Mouse (Mus musculus) adrenal gland, postnatal 25 days (tissue): ENCODE data around the gene Tent4b. TPM values are rescaled to one million over a fixed set of nuclear protein-coding genes. Genes with fewer than 3 reads are reported as not detected.

Source experiments
- DNase-seq: peaks from one replicate; pipeline ENCODE4 v3.0.0; 2021; ENCODE audit warnings: mixed read lengths
- total RNA-seq: library from RNA; stranded (reverse); gene quantifications from 2 replicates; pipeline ENCODE4 v1.2.3, GENCODE M21; 2021

Tent4b gene
- total RNA-seq, 1 experiment from 2014 or later, result 34.1 TPM

- no peak for DNase-seq
Observed at GRCm38 (mm10) chr8:88301589-88302437, 102.8 kb downstream of the Tent4b start.

DNA sequence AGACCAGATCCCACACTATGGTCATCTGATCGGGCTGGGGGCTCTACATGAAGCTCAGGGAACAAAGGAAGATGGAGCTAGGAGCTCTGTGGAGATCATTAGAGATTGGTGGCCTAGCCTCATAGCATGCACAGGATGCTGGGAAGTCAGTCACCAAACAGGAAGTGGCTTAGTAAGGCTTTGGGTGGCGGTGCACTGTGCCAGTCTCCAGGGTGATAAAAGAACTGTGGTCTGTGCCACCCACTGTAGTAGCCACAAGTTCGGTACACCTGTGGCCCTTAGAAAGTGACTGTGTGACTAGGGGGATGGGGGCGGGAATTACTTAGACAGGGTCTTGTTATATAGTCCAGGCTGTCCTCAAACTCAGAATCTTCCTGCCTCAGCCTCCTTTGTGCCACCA, 106.8 kb downstream of the Tent4b start:
- no peak for DNase-seq

DNA sequence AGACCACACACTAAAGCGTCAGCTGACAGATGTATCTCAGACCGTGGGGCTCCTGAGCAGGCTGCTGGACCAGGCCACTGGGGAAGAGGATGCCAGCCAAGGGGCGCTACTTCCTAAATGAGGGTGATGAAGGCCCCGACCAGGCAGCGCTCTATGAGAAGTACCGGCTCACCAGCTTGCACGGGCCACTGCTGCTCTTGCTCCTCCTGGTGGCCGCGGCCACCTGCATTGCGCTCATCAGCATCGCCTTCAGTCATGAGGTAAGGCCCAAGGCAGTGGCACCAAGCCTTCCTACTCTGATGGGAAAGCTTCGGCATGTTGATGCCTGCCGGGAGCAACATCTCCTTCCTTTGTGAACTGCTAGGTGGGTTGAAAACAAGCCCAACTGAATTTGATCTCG, 107.5 kb downstream of the Tent4b start:
- DNase-seq, result no peak

DNA sequence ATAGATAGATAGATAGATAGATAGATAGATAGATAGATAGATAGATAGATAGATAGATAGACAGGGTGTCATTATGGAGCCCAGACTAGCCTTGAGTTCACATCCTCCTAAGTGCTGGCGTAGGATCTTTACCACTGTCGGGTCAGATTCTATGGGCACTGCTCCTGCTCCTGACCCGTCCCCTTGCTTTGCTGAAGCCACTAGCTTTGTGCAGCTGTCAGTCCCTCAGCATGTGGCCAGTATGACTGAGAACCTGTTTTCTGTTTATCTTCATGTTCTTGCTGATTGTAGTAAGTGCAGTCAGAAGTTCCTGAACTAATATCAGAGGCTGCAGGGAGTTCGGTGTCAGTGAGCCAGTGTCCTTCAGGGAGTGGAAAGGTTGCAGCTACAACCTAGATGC, 108.7 kb downstream of the Tent4b start:
- no peak for DNase-seq

Other genes with a start within 250 kb of the Tent4b start
- 14.5 and 17.5 TPM in 2 replicates for gene Zfp423, start 239.6 kb upstream of the Tent4b start, total RNA-seq
- gene Cnep1r1, start 80.4 kb upstream of the Tent4b start, total RNA-seq, result 34.2 and 41.5 TPM in 2 replicates
- 32.1 and 35.3 TPM in 2 replicates for gene Heatr3, start 61.4 kb upstream of the Tent4b start, total RNA-seq
- gene Adcy7, start 73.2 kb downstream of the Tent4b start, total RNA-seq, result 5.4 and 8.4 TPM in 2 replicates
- 90.1 and 90.3 TPM in 2 replicates for gene Brd7, start 163.0 kb downstream of the Tent4b start, total RNA-seq